Mouse (Mus musculus) lung, postnatal 4 days (tissue): ENCODE data around the gene Dbn1.

Experiments used
- DNase-seq, 2 experiments: peaks; one replicate each; pipeline ENCODE4 v3.0.0; 2021

Dbn1 gene

GRCm38 (mm10) chr13:55510668-55511491 is 23.0 kb upstream of the Dbn1 start:
- peak; percentile 93 to 94 for DNase-seq

- DNase-seq: no peak
Measured at GRCm38 (mm10) chr13:55510332-55510667, 22.4 kb upstream of the Dbn1 start.

- DNase-seq: no peak
Measured at GRCm38 (mm10) chr13:55508531-55508930, 20.6 kb upstream of the Dbn1 start.

DNA sequence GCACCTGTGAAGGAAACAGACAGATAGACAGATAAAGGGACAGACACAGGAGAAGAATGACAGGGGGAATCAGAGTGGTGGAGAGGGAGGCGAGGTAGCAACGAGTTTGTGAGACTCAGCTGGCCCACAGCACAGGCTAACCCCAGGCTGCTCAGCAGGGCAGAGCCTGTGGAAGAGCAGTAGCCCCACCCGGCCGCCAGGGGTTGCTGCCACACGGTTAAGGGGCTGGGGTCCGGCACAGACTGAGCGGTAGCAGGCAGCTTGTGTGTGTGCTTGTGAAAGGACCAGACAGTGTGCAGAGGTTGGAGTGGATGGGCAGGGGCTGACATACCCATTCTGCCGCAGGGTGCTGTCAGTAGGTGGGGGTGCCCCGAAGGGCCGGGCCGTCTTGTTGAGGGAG is 20.0 kb upstream of the Dbn1 start:
- no peak for DNase-seq

- no peak for DNase-seq
Measured at GRCm38 (mm10) chr13:55506697-55507096, 18.8 kb upstream of the Dbn1 start.

GRCm38 (mm10) chr13:55505810-55506209 is 17.9 kb upstream of the Dbn1 start:
- peak in 1 of 2 experiments; percentile 19 for DNase-seq

DNA sequence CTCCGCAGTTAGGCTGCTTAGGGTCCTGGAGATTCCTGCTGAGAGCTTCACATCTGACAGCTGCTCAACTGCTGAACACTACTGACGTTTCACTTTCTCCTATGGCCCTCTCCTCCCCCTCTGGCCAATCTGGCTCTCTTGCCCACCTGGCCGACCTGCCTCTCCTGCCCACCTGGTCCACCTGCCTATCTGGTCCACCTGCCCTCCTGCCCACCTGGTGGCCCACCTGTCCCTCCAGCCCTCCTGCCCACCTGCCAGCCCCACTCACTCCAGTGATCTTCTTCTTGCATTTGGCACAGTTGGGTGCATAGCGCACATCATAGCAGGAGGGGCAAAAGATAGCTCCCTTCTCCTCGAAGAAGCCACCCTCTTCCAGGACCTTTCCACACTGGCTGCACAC is 16.5 kb upstream of the Dbn1 start:
- peak in 1 of 2 experiments; percentile 3 for DNase-seq

GRCm38 (mm10) chr13:55502405-55502804 is 14.5 kb upstream of the Dbn1 start:
- no peak for DNase-seq

GRCm38 (mm10) chr13:55500575-55500974 is 12.7 kb upstream of the Dbn1 start:
- peak; percentile 32 to 67 for DNase-seq

DNA sequence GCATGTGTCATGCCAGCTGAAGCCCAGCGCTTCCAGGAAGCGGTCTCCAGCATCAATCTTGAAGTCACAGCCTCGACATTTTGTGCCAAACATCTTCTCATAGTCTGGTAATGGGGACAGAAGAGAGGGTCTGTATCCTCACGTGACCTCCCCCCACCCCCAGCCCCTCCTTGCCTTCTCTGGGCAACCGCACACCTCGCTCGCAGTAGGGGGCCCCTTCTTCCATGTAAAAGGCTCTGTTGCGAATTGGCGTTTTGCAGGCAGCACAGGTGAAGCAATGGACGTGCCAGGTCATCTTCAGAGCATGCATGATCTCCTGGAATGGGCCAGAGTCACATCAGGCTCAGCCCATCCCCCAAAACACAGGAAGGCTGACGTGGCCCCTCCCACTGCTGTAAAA is 11.0 kb upstream of the Dbn1 start:
- no peak for DNase-seq

DNA sequence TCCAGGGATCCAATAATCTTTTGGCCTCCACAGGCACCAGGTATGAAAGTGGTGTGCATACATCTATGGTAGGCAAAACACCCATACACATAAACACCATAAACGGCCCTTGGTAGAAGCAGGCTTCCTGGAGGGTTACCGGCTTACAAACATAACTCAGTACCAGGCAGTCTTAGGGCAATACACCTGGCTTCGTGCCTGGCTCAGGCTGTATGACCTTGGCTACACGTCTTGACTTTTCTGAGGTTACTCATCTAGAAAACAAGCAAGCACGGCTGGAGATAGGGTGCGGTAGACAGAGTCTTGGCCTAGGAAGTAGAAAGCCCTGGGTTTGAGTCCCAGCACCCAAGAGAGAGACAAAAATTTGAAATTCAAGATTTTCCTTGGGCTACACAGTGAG is 8.8 kb upstream of the Dbn1 start:
- no peak for DNase-seq

DNA sequence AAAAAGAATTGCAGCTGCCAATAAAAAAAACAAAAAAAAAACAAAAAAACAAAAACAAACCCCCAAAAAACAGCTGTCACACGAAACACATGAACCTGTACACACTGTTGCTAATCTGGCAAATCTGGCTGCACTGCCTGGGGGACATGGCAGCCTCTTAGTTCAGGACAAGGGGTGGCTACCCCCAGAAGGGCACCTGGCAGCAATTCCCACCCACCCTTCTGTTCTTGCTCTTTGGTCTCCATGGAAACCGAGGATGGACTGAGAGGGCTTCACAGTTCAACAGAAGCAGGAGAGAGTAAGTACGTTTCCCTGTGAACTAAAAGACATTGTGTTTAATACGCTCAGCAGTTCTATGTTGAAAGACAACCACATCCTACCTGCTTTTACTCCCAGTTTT is 7.8 kb upstream of the Dbn1 start:
- no peak for DNase-seq

- peak; percentile 39 to 62 for DNase-seq
Measured at GRCm38 (mm10) chr13:55494883-55495621, 7.1 kb upstream of the Dbn1 start.

DNA sequence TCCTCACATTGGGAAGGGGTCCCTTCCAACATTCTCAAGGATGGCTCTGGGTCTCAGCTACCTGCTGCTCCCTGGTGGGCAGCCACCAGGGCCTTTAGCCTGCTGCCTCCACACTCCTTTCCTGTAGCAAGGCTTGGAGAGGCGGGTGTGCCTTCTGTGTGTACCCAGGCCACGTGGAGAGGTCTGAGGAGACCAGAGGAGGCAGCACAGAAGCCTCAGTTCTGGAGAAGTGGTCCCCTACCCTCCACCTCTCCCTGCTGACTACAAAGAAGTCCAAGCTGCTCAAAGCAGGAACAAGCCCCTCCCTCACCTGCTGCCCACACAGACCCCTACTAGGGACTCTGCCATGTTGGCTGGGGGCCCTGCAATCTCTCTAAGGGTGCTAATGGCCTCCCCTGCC is 6.3 kb upstream of the Dbn1 start:
- DNase-seq: no peak

- peak; percentile 57 to 63 for DNase-seq
Measured at GRCm38 (mm10) chr13:55486916-55487577, 864 bp downstream of the Dbn1 start.

DNA sequence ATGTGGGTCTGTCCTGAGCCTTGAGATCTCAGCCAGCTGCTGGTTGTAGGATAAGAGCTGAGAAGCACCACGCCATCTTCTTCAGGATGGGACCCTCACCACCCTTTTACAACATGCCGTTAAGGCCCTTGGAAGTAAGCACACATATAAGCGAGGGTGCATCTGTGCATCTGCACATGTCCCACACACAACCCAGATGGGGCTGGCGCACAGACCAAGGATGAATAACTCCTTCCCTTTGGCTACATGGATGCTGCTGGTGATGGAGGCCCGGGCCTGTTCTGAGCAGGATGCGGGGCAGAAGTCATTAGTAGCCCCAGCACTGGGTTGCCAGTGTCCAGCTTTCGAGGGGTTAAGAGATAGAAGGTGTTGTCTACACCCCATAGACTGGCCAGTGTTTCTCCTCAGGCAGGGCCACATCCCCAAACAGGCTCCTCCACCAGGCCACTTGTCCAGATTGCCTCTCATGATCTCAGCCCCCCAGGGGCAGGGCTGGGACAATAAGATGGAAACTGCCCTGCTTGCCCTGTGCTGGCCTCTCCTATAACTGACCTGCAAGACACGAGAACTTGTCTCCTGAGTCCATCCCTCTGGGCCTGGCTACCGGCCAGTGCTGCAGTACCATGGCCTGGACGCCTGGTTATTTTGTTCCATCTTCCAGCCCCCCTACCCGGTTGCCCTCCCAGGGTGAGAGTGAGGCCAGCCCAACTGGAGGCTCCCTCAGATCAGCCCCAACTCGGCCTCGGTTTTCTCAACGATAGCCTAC is 1.7 kb downstream of the Dbn1 start:
- peak; percentile 49 to 60 for DNase-seq

GRCm38 (mm10) chr13:55484520-55485088 is 3.3 kb downstream of the Dbn1 start:
- no peak for DNase-seq

GRCm38 (mm10) chr13:55483593-55483992 is 4.3 kb downstream of the Dbn1 start:
- no peak for DNase-seq

DNA sequence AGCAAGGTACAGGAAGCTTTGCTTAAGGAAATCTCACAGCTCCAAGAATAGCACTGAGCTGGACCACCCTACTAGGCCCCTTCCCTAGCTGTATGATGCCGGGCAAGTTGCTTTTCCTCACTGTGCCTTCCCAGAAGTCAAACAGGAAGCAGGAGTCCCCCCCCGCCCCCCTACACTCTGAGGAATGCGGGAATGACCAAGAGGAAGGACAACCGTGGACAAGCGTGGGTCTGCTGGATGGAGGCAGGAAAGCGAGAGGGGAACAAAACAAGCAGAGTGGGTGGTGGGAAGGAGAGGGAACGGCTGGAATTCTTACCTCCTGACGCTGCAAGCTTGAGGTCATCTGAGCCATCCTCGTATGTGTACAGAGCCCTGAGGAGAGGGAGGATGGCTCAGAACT is 4.8 kb downstream of the Dbn1 start:
- DNase-seq: no peak

DNA sequence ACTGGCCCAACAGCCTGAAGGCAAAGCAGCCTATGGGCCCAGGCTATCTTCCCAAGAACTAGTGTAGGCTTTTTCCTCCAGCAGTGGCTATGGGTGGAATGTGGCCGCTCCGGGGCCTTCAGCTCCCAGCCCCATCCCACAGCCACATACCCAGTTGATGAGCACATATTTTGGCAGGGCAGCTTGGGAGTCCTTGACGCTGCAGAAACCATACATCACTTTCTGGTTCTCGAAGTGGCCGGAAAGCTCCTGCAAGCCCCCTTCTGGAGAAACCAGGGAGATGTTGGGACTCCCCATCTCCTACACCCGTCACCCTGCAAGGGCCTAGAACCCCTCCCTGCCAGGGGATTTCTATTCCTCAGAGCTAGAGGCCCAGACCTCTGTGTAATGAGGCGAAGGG is 5.4 kb downstream of the Dbn1 start:
- peak; percentile 62 to 78 for DNase-seq

GRCm38 (mm10) chr13:55479929-55480328 is 8.0 kb downstream of the Dbn1 start:
- DNase-seq: no peak

DNA sequence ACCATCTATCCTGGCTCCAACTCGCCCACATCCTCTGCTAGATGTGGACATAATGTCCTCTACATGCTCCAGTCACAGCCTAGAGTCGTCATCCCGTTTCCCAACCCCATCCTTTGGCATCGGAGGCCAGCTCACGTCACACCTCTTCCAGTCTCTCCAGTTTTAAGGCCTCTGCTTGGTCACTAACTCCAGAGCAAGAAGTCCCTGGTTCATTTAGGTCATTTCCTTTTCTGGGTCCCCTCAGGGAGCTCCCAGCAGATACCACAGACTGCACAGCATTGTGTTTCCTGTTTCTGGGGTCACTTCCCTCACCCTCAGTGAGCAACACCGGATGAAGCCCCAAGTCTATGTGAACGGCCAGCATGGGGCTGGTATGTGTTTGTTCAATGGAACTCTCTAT is 8.9 kb downstream of the Dbn1 start:
- DNase-seq: peak in 1 of 2 experiments; percentile 20

DNA sequence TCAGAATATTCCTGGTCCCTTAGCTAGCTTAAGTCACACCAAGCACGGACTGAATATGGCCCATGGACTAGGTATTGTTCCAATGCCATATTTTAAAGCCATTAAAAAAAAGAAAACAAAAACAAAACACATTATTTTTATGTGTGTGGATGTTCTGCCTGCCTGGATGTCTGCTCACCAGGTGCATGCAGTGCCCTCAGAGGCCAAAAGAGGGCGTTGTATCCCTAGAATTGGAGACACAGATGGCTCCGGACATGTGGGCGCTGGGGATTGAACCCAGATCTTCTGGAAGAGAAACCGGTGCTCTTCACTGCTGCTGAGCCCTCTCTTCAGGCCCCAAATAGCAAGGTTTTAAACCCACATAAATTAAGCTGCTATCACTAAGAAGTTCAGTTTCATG is 9.9 kb downstream of the Dbn1 start:
- DNase-seq: peak in 1 of 2 experiments; percentile 53
